Mouse (Mus musculus): ENCODE results near the gene Fthl17a.

The Fthl17a gene

DNA sequence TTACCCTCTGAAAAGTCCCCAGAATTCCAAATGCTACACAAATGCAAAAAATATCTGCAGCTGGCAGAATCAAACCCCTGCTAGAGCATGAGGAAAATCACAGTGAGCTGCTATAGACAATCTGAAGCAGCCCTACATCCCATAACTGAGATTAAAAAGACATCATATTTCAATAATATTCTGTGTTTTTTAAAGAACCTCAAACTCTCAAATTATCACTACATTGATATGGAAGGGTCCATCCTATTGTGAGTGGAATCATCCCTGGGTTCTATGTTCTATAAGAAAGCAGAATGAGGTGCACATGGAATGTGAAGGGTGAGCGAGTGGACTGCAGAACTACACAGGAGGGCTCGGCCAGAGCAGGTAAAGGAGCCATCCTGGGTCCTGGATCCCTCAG lies at the start of gene Fthl17a:
Gene Fthl17a, plus strand, starts transcription at position 301 of the 400 bp plus-strand sequence.
- no peak for DNase-seq (ENCODE audit: low read depth in 1 of 2, low spot score in 2 of 2)

DNA sequence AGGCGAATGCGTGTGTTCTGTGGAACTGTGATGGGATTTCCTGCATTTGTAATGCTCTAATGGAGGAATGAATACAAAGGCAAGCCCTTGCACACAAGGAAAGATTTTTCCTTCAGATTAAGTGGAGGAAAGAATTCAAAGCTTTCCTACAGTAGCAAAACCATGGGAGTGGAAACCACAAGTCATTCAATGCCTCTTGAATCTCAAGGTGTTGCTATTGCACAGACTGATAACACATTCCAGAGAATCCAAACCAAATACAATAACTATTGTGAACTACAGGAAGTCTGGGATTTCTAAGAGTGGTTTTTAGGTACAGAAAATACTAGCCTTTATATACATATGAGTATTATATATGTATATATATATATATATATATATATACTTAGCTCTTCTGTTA lies 42.5 kb upstream of the Fthl17a start:
- no peak for DNase-seq (ENCODE audit: low read depth in 1 of 2, low spot score in 2 of 2)

GRCm38 (mm10) chrX:85226883-85227282 lies 22.6 kb upstream of the Fthl17a start:
- no peak for DNase-seq (ENCODE audit: low read depth in 1 of 2, low spot score in 2 of 2)

DNA sequence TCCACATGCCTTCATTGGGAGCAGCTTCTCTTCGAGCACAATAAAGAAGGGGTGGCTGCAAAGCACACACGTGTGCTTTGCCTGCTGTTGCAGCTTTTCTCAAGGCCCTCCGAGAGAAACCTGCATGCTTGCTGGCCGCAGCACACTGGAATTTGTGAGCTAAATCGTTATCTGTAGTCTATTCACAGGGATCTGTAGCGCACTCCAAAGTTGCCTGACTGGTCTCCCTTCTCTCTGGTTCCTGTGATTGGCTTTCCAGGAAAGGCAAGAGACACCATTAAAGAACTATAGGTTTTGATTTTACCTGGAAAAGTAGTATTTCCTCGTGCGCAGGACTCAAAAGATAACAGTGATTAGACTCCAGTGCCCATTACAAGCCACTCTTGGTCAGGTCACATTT lies 22.3 kb downstream of the Fthl17a start:
- no peak for DNase-seq (ENCODE audit: low read depth in 1 of 2, low spot score in 2 of 2)

DNA sequence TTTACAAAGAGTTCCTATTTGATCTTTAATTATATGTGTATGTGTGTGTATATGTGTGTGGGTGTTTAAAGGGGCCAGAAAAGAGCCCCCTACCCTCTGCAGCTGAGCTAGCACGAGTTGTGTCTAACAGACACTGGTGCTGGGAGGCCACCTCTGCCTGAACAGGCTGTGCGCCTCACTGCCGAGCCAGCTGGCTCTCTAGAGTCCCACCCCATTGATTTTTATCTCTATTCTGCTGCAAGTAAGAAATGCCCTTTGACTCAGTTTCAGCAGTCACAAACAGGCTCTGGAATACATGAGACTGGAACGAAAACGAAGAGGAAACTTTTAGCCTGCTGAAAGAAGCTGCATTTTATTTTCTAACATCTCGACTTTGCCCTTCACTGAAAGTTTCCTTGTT lies 22.8 kb downstream of the Fthl17a start:
- DNase-seq (ENCODE audit: low read depth in 1 of 2, low spot score in 2 of 2), result no peak

GRCm38 (mm10) chrX:85289846-85290245 lies 40.4 kb downstream of the Fthl17a start:
- DNase-seq (ENCODE audit: low read depth in 1 of 2, low spot score in 2 of 2), result no peak

GRCm38 (mm10) chrX:85292781-85293180 lies 43.3 kb downstream of the Fthl17a start:
- no peak for DNase-seq (ENCODE audit: low read depth in 1 of 2, low spot score in 2 of 2)

- DNase-seq (ENCODE audit: low read depth in 1 of 2, low spot score in 2 of 2), result no peak
Observed at GRCm38 (mm10) chrX:85294001-85294400, 44.5 kb downstream of the Fthl17a start.

DNA sequence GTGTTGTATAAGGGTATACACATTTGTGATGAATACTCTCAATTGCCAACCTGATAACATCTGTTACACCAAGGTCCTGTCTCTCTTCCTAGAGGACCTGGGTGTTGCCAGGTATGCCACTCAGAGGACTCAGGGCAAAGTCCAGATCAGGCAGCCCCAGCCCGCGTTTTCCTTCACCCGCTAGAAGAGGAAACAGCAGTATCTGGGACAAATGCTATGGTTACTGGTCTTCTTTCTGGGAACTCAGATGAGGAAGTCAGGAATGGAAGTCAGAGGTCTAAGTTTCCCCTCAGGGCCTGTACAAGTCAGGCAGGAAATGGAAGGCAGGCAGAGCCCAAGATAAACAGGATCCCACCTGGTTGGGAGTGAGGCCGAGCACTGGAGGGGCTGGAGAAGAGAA lies 55.2 kb downstream of the Fthl17a start:
- no peak for DNase-seq (ENCODE audit: low read depth in 1 of 2, low spot score in 2 of 2)

DNA sequence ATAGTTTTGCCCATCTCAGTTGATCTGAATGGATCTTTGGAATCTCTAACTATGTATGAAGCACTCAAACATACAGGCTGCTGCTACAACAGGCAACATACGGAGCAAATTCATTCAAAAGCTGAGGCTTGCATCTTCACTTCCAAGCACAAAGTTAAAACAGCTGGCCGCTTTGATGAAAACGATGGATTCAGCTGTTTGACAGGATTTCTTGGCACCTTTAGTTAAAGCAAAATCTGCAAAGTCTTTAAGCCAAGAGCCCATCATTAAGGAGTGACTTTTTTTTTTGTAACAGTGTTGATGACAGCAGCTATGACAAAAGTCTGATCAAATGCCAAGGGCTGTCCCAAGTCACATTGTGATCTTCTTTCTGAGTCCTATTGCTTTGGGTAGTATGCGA lies 69.1 kb downstream of the Fthl17a start:
- DNase-seq (ENCODE audit: low read depth in 1 of 2, low spot score in 2 of 2), result no peak

GRCm38 (mm10) chrX:85319193-85319592 lies 69.7 kb downstream of the Fthl17a start:
- DNase-seq (ENCODE audit: low read depth in 1 of 2, low spot score in 2 of 2), result no peak

Measured in monocyte, adult 2 months (primary cell).